Mouse (Mus musculus) left cerebral cortex, adult 8-10 months (tissue): ENCODE data around the gene Sparcl1. TPM values are rescaled to one million over a fixed set of nuclear protein-coding genes. Genes with fewer than 3 reads are reported as not detected.
A peak's percentile ranks its signal among the peaks of the same experiment; 100 is the strongest.

Experiments used
- DNase-seq, 2 experiments: peaks; one replicate each; pipeline ENCODE4 v3.0.0; 2022; ENCODE audit warnings: low spot score in 2 of 2
- total RNA-seq, 4 experiments: library from RNA; stranded (reverse); gene quantifications; 2 replicates each; pipeline ENCODE4 v1.2.4; 2022

The Sparcl1 gene
- total RNA-seq, 4 experiments from 2014 or later: 1,561 to 1,708 (median 1,583) TPM

DNA sequence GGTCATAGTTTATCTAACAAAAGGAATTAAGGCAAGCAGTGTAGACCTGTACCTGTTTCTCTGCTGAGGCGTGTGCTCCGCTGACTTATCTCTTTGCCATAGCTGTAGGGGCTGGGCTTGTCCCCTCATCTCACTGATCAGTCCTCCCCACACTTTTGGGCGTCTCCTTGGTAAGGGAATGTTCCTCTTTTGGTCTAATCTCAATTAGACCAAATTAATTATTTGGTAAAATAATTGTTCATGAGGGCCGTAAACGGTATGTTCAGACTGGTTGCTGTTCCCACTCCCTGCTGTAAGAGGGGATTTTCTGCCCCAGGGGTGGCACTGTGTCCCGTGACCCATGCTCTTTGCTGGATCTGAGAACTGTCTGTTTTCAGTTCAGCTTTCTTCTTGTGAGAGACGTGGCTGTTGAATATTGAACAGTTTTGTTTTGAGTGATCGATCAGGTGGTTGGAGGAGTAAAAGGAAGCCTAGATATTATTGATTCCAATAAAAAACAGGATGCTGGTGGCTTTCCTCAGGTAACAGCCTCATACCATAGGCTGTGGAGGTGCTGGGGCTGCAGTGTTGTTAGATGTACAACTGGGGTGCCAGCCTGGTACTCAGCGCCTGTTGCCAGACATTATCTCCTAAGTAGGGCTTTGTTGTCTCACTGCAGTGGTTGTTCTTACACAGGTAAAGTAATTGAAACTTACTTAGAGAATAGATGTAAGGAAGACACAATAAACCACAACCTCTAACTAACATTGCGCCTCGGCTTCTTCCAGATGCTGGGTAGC, 50.6 kb downstream of the Sparcl1 start:
- no peak for DNase-seq

GRCm38 (mm10) chr5:104061936-104062772, 51.4 kb downstream of the Sparcl1 start:
- peak in 1 of 2 experiments; percentile 32 for DNase-seq

DNA sequence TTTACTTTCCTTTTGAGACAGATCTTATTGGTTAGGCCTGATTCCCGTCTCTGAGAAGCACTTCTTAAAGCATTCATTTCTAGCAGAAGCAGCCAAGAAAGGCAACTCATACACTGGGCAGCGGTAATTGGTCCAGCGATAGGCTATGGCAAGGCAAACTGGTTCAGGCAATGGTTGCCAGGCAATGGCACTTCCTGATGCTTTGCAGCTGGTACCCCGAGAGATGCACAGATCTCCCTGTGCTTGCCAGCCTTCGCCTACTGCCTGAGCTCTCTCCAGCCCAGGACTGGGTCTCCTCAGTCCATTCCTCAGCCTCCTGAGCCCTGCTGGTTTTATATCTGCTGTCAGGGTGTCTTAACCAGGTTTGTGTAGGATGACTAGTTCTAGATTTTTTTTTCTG, 53.1 kb downstream of the Sparcl1 start:
- DNase-seq: no peak

DNA sequence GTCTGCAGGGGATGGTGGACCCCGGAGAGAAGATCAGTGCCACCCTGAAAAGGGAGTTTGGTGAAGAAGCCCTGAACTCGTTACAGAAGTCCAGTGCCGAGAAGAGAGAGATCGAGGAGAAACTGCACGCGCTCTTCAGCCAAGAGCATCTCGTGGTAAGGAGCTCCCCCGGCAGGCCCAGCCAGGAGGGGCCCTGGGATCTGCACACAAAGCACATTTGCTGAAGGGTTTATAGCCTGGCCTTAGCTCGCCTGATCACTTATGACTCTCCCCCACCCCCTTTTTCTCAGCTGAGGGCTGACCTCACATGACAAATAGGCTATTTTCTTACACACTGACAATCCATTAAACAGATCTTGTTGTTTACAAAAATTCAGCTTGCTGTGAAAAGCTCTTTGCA, 53.9 kb downstream of the Sparcl1 start:
- DNase-seq: no peak

DNA sequence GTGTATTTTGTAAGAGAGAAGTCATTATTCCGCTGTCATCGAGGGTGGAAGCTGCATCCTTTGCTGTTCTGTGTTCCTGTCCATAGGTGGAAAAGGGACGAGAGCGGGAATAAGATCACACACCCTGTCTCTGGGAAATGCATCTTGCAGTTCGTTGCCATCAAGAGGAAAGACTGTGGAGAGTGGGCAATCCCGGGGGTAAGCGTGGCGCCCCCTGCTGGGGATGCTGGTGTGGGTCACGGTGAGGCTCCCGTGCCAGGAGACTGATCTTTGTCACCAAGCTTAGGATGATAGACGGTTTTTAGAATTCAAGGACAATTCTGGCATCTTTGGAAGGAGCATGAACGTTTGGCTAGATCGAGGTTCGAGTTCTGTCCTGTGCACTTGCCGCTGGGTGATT, 55.5 kb downstream of the Sparcl1 start:
- DNase-seq: peak in 1 of 2 experiments; percentile 31

DNA sequence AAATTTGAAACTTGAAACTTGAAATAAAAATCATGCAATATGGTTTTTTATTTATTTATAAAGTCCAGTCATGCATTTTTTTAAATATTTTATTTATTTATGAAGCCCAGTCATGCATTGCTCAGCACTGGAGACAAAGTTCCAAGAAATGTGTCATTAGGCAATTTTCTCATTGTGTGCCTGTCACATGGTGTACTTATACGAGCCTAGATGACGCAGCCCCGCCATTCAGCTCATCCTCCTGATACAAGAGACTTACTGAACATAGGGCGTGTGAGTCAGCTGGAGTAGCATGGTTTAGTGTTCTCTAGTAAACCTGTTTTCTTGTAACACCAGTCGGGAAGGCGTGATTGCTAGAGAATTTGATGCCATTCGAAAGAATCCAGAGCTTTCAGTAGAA, 57.2 kb downstream of the Sparcl1 start:
- DNase-seq: no peak

- no peak for DNase-seq
These were observed 57.7 kb downstream of the Sparcl1 start for GRCm38 (mm10) chr5:104055816-104056215.

- no peak for DNase-seq
These were observed 58.6 kb downstream of the Sparcl1 start for GRCm38 (mm10) chr5:104054938-104055337.

GRCm38 (mm10) chr5:104052956-104053355, 60.6 kb downstream of the Sparcl1 start:
- DNase-seq: no peak

GRCm38 (mm10) chr5:104048139-104048538, 65.4 kb downstream of the Sparcl1 start:
- DNase-seq: no peak

- DNase-seq: no peak
These were observed 66.1 kb downstream of the Sparcl1 start for GRCm38 (mm10) chr5:104047200-104048105.

GRCm38 (mm10) chr5:104046256-104047199, 67.0 kb downstream of the Sparcl1 start, which contains the start of gene Nudt9:
Gene Nudt9 (plus strand): TSS chr5:104046306.
- peak; percentile 94 to 99 for DNase-seq

DNA sequence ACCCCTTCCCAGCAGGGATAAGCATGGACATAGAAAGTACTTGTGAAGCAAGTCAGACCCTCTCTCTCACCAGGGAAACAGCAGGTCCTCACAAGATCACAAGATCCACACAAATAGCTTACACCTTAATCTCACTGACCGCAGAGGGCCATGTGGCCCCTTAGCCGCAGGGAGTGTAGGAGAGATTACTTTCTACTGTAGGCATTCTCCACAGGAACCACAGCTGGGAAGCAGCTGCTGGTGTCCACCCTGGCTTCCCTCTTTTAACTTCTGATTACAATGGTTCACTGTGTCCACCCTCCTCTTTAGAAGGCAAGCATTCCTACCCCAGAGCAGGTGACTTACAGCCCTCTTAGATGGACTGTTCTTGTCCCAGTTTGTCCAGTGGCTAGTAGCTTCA, 69.8 kb downstream of the Sparcl1 start:
- DNase-seq: no peak

DNA sequence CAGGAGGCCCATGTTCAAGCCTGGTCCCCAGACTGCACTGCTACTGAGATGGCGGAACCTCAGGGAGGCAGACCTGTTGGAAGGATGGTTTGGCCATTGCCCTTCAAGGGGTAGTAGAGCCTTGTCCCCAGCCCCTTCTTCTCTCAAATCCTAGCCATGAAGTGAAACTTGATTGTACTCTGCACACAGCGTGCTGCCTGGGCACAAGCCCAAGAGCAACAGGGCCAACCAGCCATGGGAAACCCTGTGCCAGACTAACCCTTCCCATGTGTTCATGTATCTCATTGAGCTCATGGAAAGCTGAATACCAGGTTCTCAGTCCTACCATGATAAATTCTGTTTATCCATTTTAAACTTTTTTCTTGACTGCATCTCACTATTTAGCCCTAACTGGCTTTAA, 70.6 kb downstream of the Sparcl1 start:
- DNase-seq: no peak

DNA sequence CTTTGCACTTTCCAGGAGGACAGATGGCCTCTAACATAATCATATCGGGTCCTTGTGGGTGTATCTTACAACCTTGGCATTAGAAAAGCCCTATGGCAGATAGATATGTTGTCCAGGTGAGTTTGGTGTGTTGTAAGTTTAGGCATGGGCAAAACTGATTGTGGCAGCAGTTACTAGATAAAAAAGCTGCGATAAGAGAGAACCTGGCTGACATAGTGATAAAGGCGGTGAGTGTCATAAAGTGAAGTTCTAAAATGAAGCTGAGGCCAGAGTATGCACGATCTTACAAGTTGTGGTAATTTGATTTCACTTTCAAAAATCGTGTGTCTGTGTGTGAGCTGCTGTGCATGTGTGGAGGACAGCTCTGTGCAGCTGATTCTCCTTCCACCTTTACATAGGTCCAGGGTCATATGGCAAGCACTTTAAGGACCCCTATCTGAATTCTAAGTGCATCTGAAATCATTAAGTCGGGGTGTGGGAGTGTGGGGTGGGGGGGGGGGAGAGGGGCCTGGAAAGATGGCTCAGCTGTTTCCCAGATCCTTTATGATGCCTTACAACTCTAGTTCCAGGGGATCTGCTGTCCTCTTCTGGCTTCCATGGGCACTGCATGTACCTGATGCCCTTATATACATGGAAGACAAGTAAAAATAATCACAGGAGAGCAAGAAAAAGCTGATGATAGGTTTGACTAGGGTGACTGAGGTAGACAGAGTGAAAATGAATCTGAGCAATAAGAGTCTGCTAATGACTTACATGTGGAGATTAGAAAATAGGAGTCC, 74.2 kb downstream of the Sparcl1 start:
- DNase-seq: no peak

- DNase-seq: no peak
These were observed 76.8 kb downstream of the Sparcl1 start for GRCm38 (mm10) chr5:104036686-104037085.

DNA sequence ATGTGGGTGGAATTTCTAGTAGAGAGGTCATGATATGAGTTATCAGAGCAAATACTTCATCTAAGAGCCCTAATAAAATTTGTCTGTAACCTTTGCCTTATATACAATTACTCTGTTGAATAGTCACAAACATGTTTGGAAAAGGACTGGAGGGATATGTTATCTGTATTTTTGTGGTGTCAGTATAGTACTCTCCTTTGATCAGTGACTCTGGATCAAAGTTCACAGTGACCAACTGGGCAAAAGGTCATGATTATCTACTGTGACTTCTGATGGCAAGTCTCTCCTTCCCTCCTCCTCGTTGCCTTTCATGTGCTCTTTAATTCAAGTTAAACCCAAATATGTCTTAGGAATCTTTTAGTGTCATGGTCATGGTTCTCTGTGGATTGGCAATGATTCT, 77.7 kb downstream of the Sparcl1 start:
- DNase-seq: no peak

DNA sequence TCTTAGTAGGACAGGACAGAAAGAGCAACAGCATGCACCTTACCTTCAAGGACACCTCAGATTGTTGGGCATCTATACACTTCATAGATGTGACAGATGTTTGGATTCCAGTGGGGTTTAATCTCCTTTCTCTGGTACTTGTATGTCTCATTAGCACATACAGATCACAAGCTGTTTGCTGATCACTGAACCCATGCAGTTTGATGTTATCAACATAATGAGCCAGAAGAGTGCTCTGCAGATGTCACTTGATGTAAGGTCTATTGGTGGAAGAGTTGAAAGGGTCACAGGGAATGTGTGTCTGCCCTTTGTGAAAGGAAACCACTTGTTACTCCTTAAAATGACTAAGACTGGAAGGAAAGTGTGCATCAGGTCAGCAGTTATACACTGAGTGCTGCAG, 78.5 kb downstream of the Sparcl1 start:
- no peak for DNase-seq

DNA sequence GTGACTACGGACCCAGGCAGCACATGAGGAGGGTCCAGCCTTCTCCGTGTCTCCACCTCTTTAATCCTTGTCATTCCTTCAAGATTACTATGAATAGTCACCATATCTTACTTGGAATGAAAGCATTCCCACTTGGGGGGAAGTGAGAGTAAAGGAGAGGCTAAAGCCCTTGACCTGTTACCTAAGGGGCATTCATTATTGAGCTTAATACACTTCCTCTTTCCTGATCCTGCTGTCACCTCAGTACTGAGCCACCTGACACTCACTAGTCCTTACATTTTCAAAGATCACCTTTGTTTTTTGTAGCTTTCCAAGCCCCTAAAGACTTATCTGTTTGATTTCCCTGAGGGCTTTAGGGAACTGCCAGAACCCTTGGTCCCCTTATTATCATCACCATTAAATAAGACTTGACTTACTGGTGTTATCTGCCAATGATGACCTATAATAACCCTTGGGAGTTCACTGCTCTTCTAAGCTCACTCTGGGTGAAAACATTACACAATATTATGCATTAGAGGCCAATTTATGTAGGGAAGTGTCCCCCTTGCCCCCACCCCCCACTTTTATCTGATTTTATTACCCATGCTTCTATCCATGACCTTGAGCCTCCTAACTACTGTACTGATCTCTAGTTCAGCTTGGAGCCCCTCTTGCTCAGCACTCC, 81.0 kb downstream of the Sparcl1 start:
- DNase-seq: no peak
